Mouse (Mus musculus): ENCODE measurements at regions not wholly inside any gene's neighbourhood (a gene's known extent, or its start where the extent isn't known, plus 50 kb on each side); places are given as distances from the start of the nearest gene placed in this dataset.
"Not testable (repeated sequence)": the region's sequence is repeated elsewhere in the genome, so short reads cannot be mapped to it uniquely, and the experiment has no call there.

GRCm38 (mm10) chr15:3171774-3172173 is 96.6 kb upstream of the Selenop start:
- no peak for DNase-seq

- no peak for DNase-seq
These were observed 94.3 kb upstream of the Selenop start for GRCm38 (mm10) chr15:3174072-3174471.

- no peak for DNase-seq
These were observed 93.5 kb upstream of the Selenop start for GRCm38 (mm10) chr15:3174848-3175247.

DNA sequence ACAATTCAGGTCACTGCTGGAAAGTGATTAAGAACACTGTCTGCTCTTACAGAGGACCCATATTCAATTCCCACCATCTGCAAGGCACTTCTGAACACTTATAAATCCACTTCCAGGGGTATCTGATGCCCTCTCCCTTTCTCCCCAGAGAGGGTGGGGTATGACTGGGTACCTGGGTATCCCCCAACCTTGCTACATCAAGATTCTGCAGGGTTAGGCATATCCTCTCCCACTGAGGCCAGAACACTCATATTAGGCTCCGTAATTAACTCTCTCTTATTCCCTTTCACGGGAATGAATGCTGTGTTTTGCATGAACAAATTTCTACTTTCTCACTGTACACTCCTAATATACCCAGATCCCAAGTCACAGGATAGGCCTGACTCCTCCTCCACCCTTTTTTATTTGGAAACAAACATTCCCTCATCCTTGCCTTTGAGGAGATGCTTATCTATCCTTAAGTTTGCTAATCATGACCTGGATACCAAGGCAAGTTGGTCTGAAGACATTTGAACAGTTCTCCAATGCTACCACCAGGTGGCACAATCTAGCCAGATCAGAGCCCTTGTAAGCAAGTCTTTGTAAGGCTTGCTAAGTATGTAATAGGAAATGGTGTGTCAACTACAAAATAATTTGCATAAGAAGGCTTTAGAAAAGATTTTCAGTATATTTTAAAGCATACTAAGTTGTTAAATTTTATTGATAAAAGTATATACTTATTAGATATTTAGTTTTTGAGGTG is 66.3 kb upstream of the Selenop start:
- peak; percentile 18 to 26 for DNase-seq

DNA sequence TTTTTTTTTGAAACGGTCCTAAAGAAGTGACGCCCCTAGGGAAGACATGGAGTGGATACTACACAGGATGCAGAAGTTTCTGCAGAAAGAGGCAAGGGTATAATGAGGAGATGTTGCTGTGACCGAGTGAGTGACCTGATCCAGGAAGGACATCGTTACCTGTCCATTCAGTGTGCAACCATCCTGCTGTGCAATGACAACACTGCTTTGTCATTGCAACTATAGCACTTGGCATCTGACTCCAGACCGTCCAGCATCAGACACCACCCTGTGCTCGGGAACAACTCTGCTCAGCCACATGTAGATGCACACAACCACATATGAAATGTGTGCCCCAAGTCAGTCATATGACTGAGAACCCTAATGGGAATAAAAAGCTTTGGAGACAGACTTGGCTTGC is 62.8 kb upstream of the Selenop start:
- no peak for DNase-seq

DNA sequence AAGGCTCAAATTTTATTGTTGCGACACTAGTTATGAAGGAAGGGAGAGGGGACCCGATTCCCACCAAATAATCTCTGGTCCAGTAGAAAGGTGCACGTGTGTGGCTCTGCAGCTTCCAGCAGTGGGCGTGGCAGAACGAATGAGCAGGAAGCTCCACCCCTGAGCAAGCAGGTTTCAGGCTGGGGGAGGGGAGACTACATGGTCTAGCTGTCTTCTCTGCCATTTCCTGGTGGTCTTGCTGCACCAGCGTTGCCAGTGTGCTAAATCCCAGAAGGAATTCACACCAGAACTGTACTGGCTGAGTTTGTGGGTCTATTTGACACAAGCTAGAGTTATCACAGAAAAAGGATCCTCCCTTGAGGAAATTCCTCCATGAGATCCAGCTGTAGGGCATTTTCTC is 62.3 kb upstream of the Selenop start:
- not testable (repeated sequence) for DNase-seq

DNA sequence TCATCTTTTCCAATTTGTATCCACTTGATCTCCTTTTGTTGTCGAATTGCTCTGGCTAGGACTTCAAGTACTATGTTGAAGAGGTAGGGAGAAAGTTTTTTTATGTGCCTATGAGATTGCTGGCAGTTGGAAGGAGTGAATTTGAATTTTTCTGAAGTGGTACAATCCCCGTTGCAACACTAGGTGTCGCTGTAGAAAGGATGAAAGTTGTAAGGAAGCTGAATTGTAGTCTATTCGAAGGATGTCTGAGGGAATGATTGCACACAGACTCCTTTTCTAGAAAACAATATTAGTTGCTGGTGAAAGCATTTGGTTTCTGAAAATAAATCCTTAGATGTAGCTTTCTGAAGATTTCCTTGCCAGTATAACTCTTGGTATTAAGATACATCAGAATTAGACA is 54.6 kb upstream of the Selenop start:
- DNase-seq, result peak in 1 of 2 experiments; percentile 26

- no peak for DNase-seq
These were observed 53.1 kb upstream of the Selenop start for GRCm38 (mm10) chr15:3215201-3215600.

Measured in cerebellum, postnatal 36 days (tissue).